Mouse (Mus musculus) lung, adult 10 weeks (tissue): ENCODE data around the gene Wiz. TPM values are rescaled to one million over a fixed set of nuclear protein-coding genes. Genes with fewer than 3 reads are reported as not detected.

Experiments used
- polyA plus RNA-seq: library from polyadenylated mRNA; stranded (reverse); fragments of 350-450 nt; fragmentation: Illumina TruSeq; extraction: RNeasy Lipid Tissue Mini Kit (QIAGEN cat#74804); gene quantifications from one replicate; pipeline ENCODE4 v1.2.3, GENCODE M21; 2014; ENCODE audit warnings: low read depth, low replicate concordance; ENCODE audit not compliant: insufficient read depth

Wiz gene
- polyA plus RNA-seq = 9.2 TPM

GRCm38 (mm10) chr17:32389101-32389659 lies at the start of gene Wiz:
Wiz (minus strand) TSS chr17:32389439.

GRCm38 (mm10) chr17:32424034-32424433 lies 34.8 kb upstream of the Wiz start, which contains the start of gene Pglyrp2:
Pglyrp2 (minus strand) TSS chr17:32424167.

GRCm38 (mm10) chr17:32403417-32403816 lies 14.2 kb upstream of the Wiz start, which contains the start of gene Rasal3:
Rasal3 (minus strand) TSS chr17:32403583.

GRCm38 (mm10) chr17:32350382-32350983 lies 38.8 kb downstream of the Wiz start, which contains the start of gene Akap8l:
Akap8l (minus strand) TSS chr17:32350607.

GRCm38 (mm10) chr17:32320597-32321389 lies 68.4 kb downstream of the Wiz start, which contains the start of gene Akap8:
Akap8 (minus strand) TSS chr17:32321238.

Other genes with a start within 250 kb of the Wiz start
- 11.6 TPM for gene Notch3, start 222.6 kb downstream of the Wiz start, polyA plus RNA-seq
- gene Ephx3, start 199.9 kb downstream of the Wiz start, polyA plus RNA-seq = 1.3 TPM
- 17.4 TPM for gene Brd4, start 104.7 kb downstream of the Wiz start, polyA plus RNA-seq
- gene Akap8, start 68.2 kb downstream of the Wiz start, polyA plus RNA-seq = 26.5 TPM
- 52.8 TPM for gene Akap8l, start 38.8 kb downstream of the Wiz start, polyA plus RNA-seq
- 6.9 TPM for gene Rasal3, start 14.1 kb upstream of the Wiz start, polyA plus RNA-seq
- 1.3 TPM for gene Pglyrp2, start 34.7 kb upstream of the Wiz start, polyA plus RNA-seq
- gene Cyp4f39, start 63.3 kb upstream of the Wiz start, polyA plus RNA-seq = 3.1 TPM
- gene Cyp4f17, start 116.6 kb upstream of the Wiz start, polyA plus RNA-seq = 2.9 TPM
- 13.7 TPM for gene Cyp4f16, start 147.1 kb upstream of the Wiz start, polyA plus RNA-seq
- 0.09 TPM for gene Cyp4f37, start 231.9 kb upstream of the Wiz start, polyA plus RNA-seq